Mouse (Mus musculus) frontal cortex, adult 2 months (tissue): ENCODE data around the gene Scamp5. TPM values are rescaled to one million over a fixed set of nuclear protein-coding genes. Genes with fewer than 3 reads are reported as not detected.

Source experiments
- DNase-seq, 2 experiments: peaks; one replicate each; pipeline ENCODE4 v3.0.0; 2022; ENCODE audit warnings: low spot score in 1 of 2; ENCODE audit errors: extremely low spot score in 1 of 2
- polyA plus RNA-seq: library from polyadenylated mRNA; depleted of rRNA; stranded (reverse); fragments of >200 nt; gene quantifications from 2 replicates; pipeline ENCODE4 v1.2.3, GENCODE M21; 2012; rRNA removed

Scamp5 gene
- polyA plus RNA-seq, result 343 and 371 TPM in 2 replicates

DNA sequence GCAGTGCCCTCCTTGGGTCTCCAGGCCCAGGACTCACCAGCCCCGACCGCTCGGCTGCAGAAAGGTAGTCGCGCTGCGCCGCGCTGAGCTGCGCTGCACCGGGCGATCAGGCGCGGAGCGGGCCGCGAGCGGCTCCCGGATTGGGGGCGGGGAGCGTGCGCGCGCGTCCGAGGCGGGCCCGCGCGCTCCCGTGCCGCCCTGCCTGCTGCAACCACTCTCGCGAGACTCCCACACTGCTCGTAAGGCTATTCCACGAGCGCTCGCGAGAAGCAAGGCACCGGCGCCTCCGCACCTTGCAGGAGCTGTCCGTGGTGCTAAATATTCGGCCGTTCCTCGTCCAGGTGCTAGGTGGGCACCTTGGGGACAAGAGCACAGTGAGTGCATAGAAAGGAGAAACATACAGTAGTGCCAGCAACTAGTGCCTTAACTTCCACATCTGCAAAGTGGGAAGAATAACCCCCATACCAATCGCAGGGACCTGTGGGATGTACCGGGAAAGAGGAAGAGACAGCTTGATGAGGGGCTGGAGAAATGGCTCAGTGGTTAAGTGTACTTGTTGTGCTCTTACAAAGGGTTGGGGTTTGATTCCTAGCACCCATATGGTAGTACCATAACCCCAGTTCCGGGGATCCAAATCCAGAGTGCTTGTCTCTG is at the start of gene Scamp5:
TSS of gene Scamp5 (minus strand) at position 165 of the 654 bp plus-strand sequence.
- peak; percentile 82 to 92 for DNase-seq

DNA sequence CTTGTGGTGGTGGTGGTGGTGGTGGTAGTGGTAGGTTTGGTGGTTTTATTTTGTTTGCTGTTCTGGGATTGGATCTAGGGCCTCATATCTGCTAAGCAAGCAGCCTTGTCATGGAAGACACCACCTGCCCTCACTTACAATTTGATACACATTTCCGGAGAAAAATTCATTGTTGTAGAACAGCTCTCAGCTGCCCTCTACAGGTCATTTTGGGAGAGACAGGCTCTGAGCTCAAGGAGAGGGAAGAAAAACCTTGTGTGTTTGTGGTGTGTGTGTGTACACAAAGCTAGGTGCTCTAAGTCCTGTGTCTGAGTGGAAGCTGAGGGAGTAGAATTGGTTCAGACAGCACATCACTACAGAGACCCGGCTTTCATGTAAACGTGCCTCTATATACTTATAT is 49.3 kb upstream of the Scamp5 start:
- peak in 1 of 2 experiments; percentile 85 for DNase-seq

DNA sequence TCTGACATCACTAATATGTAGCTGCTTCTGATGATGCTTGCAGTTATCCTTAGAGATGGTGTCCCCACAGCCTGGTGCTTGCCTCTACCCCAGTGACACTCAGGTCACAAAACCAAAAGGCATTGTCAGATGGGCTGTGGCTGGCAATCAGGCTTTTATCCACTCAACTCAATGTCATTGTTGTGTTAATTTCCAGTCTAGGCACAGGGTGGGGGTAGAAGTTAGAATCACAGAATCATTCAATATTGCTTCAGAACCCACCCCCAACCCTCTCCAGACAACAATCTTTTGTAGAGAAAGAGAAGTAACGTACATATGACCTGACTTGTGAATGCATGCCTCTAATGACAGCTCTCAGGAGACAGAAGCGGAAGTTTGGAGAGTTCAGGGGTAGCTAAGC is 42.7 kb upstream of the Scamp5 start:
- no peak for DNase-seq

DNA sequence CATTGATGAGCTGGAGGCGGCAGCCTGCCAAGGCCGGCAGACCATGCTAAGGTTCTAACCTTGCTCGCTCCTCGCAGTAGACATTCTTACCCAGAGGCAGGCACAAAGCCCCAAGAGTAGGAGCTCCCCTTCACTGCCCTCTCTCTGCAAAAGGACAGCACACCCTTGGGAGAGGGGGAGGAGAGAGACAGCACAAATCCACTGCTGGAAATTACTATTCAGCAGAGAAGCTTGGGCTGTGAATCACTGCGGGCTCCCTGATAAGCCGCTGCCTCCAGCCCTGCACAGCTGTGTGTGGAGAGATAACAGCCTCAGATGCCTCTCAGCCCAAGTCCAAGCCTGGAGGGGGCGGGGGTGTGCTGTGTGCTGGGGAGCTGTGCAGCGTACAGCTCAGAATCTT is 37.8 kb upstream of the Scamp5 start:
- DNase-seq, result peak in 1 of 2 experiments; percentile 74

DNA sequence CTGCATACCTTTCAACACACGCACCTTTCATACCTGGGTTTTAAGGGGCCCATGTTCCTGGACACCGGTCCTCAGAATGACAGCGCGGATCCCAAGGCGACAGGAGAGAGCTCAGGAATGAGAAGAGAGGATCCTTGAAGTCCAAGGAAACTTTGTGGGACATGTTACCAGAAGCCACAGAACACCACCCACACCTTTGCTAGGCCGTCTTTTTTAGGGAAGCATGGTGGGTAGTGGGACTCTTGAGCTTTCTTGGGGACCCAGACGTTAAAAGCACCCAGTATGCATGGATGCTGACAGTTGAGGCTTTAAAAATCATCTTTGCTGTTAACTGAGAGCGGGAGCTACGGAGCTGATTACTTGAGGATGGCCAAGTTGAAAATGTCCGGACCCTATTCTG is 37.0 kb upstream of the Scamp5 start:
- no peak for DNase-seq

DNA sequence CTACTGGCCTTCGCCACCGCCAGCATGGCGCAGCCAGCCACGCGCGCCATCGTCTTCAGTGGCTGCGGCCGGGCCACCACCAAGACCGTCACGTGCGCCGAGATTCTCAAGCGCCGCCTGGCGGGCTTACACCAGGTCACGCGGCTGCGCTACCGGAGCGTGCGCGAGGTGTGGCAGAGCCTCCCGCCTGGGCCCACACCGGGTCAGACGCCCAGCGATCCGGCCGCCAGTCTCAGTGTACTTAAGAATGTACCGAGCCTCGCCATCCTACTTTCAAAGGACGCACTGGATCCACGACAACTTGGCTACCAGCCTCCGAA is 36.5 kb upstream of the Scamp5 start:
- peak in 1 of 2 experiments; percentile 65 for DNase-seq

DNA sequence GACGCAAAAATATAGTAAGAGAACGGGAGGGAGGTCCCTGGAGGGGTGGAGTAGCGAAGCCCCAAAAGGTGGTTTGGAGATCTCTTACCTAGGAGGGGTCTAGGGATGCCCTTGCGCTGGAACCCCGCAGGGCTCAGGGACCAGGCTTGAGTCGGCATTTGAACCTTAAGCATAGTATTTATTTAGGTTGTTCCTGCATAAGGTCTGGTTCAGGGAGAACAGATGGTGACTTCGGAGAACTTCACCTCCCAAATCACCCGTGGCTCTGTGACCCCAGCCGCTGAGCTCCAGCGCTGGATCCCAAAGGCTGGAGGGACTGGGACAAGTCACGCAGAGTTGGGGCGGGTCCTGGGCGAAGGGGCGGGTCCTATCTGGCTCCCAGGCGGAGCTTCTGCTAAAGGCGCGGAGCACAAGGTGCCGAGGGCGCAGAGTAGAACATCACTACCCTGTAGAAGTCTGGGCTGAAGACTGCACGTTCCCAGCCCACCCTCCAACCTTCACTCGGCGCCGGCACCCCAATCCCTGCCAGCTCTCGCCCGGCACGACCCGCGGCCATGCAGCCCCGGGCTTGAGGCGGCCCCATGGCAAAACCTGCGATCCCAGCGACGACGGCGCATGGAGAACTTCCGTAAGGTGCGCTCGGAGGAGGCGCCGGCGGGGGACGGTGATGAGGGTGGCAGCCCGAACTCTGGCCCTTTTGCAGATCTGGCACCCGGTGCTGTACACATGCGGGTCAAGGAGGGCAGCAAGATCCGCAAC is 35.9 kb upstream of the Scamp5 start, which contains the start of gene Rpp25:
TSS of gene Rpp25 (plus strand) at position 405 of the 759 bp plus-strand sequence.
- peak in 1 of 2 experiments; percentile 69 for DNase-seq

DNA sequence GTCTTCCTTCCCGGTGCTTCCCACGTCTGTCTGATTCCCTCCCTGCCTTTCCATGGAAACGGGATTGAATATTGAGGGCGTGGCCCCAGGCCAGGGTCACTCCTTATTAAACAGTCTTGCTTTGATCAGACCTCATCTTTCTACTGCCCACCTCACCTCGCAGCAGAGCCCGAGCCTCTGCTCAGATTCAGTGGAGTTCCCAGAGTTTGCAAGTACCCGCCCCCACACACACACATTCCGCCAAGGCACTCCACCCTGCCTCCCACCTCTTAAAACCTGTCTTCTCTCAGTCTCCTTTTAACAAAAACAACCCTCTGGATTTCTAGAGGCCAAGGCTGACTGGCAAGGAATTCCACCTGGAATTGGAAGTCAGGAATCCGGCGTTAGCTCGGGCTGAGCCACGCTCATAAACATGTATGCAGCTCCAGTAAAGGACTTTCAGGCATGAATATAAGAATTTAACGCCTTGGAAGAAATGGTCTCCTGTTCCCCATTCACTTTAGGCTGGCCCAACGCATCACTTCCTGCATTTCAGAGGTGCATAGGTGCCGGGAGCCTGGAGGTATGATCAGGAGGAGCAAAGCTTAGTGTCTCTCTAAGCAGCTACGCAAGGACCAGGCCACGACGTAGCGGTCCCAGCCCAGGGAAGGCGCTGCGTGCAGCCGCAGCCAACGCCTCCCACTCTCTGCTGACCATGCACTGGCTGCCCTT is 35.2 kb upstream of the Scamp5 start:
- peak in 1 of 2 experiments; percentile 51 for DNase-seq

DNA sequence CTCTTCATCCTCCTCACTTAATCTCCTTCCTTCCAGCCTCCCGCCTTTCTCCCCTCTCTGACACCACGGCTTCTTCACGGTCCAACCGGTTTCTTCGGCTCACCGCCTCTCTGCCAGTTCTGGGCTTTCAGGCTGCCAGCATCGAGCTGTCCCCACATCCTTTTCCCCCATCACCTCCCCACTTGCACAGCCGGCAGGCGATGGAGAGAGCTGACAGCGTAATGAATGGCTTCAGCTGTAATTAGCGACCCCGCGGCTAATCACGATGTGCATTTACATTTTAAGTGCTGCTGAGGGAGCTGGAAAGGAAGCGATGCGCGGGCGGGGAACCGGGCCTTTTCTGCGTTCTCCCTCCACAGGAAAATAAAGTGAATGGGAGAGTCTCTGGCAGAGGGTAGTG is 34.0 kb upstream of the Scamp5 start:
- DNase-seq, result peak in 1 of 2 experiments; percentile 65

DNA sequence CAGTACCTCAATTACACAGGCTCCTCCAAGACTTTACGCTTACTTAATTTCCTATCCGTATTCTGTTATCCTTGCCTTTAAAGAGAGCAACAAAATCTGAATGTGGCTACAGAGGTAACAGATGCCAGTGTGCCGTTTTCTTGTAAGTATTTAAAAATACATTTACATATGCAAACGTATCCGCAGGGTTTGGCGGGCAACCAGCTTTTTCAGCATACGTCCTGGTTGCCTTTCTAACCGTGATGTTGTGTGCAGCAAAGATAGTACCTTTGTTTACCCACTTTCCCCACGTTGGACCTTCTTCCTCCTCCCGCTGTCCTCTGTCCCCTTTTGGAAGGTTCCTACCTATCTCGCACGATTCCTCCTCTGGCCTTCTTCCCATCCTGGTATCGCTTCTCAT is 33.6 kb upstream of the Scamp5 start:
- peak in 1 of 2 experiments; percentile 63 for DNase-seq

DNA sequence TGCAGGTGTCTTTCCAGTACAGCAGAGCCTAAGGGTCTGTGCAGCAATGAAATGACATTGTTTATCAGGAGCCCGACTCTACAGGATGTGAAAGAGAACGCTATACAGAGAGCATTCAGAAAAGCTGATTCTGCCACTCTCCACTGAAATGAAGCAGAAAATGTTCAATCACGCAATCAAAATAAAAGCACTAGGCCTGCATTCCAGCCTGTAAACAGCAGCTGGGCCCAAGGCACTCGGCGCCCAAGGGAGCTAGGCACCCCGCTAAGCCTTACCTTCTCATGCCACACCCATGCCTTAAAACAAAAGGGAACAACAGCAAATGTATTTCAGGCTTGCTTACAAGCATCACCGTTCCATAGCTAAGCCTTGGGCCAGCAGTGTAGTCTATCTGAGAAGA is 30.7 kb upstream of the Scamp5 start:
- DNase-seq, result no peak

DNA sequence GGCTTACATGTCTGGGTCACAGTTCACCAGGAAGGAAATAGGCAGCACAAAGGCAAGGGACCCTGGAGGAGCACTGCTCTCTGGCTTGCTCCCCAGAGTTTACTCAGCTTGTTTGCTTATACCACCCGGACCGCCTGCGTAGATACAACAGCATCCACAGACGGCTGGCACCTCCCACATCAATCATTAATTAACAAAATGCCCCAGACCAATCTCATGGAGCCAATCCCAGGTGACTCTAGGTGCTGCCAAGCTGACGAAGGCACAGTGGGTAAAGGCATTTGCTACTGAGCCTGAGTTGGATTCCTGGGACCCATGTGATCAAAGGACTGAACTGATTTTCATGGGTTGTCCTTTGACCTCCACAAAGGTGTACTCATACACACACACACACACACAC is 29.4 kb upstream of the Scamp5 start:
- DNase-seq, result no peak

DNA sequence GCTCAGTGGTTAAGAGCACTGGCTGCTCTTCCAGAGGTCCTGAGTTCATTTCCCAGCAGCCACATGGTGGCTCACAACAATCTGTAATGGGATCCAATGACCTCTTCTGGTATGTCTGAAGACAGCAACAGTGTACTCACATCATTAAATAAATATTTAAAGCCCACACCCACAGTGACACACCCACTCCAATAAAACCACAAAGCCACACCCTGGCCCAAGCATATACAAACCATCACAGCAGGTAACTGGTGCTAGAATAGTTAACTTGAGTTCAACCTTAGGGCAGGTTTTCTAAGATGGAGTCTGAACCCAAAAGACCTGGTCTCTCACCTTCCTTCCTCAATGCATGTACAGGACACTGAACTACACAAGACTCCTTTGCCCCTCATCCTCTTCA is 27.1 kb upstream of the Scamp5 start:
- no peak for DNase-seq

DNA sequence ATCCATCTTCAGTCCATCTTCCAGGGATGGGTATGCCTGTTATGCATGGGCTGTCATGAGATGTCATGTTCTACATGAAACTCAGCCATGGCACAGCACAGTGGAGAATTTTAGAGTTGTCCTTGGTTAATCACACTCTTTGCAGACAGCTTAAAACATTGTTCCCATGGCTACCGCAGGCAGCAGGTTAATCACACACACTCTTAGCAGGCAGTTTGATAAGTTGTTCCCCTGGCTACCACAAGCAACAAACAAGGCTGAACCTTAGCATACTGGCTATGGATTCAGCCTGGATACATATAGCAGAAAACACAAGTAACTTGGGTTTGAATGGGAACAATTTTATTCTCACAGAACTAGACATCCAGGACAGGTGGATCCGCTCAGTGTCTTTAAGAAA is 25.7 kb upstream of the Scamp5 start:
- DNase-seq, result no peak

DNA sequence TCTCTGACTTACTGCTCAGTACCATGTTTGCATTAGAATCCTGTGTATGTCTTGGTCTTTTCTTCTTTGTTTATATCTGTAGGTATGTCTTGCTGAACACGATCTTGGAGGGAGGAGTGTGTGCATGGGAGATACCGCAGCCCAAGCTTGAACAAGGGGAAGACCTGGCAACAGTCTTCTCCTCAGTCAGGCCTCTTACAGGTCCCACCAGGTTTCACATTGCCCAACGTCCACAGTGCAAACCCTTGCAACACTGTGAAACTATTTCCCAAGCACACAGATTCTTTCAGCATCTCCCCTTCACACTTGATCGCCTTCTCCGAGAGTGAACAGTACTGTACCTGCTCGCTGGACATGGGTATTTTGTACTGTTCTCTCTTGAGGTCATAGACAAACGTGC is 19.9 kb upstream of the Scamp5 start:
- no peak for DNase-seq

DNA sequence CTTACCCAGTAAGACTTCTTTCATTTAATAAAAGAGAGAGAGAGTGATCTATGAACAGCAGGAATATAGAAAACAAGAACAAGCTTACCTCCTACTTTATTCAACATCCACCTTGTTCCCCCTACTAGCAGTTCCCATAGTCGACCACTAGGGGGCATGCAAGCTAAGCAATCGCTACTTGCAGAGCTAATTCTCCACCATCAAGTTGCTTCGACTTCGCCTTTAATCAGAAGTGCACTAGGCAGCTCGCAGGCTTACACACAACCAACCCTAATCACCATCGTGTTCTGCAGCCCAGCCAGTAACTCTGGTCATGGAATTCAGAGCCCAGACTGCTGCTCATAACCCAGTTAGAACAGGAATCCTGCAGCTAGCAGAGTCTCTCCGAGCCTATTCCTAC is 17.9 kb upstream of the Scamp5 start:
- peak in 1 of 2 experiments; percentile 95 for DNase-seq

DNA sequence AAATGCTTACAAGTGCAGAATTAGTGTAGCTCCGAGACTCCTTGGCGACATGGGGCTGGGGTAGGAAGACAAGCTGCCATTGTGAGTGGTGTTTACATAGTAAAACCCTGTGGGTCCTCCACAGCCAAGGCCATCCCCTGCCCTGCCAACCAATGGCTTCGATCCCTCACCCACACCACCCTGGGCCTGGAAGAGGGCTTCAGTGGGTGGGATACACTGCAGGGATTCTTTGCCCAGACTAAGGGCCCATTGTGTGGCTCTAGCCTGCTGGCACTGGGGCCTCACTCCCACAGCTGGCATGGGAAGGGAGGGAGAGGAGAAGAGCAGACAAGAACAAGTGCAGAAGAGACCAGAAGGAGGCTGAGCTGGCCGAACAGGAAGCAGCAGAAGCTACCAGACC is 1.1 kb upstream of the Scamp5 start:
- DNase-seq, result peak; percentile 54 to 56

DNA sequence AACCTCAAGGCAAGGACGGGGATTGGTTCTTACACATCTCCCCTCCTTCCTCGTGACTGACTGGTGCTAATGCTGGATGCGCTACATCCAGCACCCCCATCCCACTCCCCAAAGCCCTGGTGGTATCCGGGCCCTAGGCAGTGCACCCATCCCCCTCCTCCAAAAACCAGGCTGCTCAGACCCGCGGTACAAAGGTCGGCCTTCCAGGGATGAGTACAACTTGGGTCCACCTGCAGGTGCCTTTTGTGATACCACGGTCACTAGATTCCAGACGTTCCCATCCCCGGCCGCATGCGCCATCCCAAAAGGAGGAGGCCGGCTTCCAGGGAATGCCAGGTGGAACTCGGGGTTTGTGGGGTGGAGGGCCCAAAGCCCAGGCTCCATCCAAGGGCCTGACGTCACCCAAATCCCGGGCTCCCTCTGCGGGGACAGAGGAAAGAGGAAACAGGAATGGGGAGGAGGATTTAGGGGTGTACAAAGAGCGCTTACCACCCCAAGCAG is 539 bp downstream of the Scamp5 start:
- DNase-seq, result peak in 1 of 2 experiments; percentile 66

DNA sequence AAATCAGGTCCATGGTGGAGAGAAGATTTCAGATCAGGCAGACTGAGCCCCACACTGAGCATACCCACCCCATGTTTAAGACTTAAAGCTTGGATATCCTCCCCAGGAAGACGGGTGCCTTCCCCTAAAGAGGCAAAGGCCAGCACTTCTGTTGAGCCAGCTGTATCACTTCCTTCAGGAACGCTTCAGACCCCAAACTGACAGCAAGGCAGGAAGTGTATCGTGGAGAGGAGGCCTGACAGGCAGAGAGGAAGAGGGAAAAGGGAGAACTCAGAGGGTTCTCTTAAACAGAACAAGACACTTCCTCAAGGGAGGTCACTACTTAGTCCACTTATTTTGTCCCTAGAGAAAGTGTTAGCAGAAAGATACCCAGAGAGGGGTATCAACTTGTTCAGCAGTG is 1.8 kb downstream of the Scamp5 start:
- no peak for DNase-seq

DNA sequence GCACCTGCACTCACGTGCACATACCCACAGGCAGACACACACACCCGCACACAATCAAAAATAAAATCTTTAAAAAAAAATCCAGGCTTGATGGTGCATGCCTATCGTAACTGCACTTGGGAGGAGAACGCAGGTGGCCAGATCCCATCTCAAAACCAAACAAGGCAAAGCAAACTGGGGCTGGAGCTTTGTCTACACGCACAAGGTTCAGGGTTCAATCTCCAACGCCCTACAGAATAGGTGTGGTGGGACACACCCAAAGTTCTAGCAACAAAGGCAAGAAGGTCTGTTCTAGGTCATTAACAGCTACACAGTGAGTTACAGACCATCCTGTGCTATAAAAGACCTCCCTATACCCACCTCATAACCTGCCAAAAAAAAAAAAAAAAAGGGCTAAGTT is 5.0 kb downstream of the Scamp5 start:
- no peak for DNase-seq

DNA sequence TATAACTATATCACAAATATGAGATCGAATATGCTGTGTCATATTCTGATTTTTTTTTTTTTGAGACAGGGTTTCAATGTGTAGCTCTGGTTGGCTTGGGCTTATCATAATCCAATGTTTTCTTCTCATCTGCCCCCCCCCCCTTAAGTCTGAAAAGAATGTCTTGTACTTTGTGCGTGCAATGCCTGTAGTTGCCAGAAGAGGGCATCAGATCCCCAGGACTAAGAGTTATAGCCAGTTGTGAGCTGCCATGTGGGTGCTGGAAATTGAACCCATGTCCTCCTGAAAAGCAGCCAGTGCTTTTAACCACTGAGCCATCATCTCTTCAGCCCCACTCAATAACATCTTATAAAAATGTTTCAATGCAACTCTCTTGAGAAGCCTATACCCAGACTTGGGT is 8.2 kb downstream of the Scamp5 start:
- no peak for DNase-seq
